Mouse (Mus musculus) gastrocnemius, adult 18-20 months (tissue): Measurements from ENCODE around the gene Cdhr1. TPM values are rescaled to one million over a fixed set of nuclear protein-coding genes. Genes with fewer than 3 reads are reported as not detected.
"Not testable (repeated sequence)": the region's sequence is repeated elsewhere in the genome, so short reads cannot be mapped to it uniquely, and the experiment has no call there.

Source experiments
- DNase-seq: peaks from one replicate; pipeline ENCODE4 v3.0.0; 2021; ENCODE audit warnings: low spot score
- long read RNA-seq, 2 experiments: library from polyadenylated mRNA; stranded (forward); transcript quantifications; one replicate each; pipeline ENCODE4 v2.0.0; 2021
- total RNA-seq, 2 experiments: library from RNA; stranded (reverse); gene quantifications; 2 replicates each; pipeline ENCODE4 v1.2.3; 2021

Gene Cdhr1
- total RNA-seq: not detected
- long read RNA-seq, experiment 1: 0 reads
- long read RNA-seq, experiment 2: 0 reads

DNA sequence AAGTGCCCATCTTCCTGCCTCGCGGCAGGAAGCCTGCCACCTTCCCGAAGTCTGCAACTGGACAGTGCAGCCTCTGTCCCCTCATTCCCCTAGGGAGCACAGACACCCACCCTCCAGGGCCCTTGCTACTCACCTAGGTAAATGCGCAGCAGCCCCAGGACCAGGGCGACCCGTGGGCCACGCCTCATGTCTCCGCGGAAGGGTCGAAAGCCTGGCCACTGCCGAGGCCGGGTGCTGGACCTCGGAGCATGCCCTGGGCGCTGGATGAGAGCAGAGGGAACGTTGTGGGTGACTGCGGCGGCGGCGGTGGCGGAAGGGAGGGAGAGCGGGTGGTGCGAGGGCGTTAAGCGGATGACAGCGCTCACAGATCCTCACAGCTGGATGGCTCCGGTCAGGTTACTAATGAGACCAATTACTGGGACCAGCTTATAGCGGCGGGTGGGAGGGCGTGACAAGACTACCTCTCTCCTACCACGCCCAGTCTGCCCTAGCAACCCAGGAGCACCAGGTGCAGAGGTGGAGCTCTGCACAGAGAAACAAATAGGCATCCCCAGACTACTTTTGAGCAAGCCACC lies at the start of gene Cdhr1:
Gene Cdhr1, minus strand, starts transcription at position 392 of the 575 bp plus-strand sequence.
- no peak for DNase-seq

DNA sequence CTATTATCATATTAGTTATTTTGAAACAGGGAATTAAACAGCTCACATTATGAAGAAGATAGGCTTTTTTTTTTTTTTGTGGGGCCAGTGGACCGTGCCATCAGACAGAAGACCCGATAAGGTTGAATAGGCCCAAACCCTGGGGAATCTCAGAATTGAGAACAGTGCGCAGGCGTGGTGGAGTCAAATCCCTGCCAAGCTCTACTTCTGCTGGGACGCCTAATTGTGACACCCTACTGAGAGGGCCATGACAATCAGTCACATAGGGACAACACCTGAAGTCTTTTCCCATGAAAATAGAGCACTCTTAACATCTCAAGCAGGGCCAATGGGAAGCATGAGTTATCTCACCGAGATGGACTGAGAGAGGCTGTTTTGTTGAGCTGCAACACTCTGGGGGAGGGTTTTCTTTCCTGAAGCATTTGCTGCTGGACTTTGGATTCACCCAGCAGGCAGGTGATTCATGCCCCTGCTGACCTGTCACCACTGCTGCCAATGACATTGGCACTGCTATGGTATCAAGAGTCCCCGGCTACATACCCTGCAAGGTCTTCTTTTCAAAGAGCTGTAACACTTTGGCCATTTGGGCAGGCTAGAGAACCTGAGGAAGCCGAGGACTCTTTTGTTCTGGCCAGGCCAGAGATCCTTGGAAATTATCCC lies 41.0 kb upstream of the Cdhr1 start:
- no peak for DNase-seq

DNA sequence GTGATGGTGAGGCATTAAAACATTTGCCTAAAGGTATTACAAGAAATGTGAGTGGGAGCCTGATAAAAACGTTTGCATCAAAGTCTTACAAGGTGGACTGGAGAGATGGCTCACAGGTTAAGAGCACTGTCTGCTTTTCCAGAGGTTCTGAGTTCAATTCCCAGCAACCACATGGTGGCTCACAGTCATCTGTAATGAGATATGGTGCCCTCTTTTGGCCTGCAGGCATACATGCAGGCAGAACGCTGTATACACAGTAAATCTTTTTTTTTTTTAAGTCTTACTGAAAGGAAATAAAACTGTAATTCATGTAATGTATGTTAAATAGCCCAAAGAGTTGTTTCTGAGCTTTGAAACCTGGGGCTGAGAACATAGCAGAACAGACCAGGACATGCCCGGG lies 39.4 kb upstream of the Cdhr1 start:
- DNase-seq: not testable (repeated sequence)

DNA sequence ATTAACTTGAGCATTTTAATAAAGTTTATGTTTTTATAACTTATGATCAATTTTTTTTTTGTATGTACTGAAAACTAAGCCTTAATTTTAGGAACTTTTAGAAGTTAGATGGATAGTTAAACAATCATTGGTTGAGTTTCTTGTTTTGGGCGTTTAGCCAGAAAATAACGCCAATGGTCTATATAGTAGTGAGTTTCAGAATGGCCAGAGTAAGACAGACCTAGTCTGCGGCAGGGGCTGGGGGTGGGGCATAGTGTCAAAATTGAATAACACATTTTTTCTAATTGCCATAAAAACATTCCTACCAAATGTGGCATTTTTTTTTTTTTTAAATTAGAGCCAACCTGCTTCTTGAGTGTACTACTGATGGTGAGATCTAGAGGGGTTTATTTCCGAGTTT lies 38.0 kb upstream of the Cdhr1 start:
- no peak for DNase-seq

DNA sequence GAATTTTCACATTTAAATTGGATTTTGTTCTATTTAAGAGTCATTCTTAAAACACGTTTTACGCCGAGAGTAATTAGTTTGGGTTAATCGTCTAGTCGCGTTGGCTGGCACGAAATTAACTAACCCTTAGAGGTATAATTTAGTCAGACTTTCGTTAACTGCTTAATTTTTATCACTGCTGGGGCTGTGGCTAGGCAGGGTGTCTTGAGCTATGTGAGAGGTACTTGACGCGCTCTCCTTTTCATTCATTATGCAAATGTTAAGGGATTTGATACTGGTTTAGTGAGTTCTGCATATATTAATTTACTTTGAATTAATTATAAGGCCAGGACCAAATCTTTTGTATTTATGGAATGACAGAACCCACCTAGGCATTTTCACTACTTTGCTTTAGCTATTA lies 37.5 kb upstream of the Cdhr1 start:
- DNase-seq: no peak

DNA sequence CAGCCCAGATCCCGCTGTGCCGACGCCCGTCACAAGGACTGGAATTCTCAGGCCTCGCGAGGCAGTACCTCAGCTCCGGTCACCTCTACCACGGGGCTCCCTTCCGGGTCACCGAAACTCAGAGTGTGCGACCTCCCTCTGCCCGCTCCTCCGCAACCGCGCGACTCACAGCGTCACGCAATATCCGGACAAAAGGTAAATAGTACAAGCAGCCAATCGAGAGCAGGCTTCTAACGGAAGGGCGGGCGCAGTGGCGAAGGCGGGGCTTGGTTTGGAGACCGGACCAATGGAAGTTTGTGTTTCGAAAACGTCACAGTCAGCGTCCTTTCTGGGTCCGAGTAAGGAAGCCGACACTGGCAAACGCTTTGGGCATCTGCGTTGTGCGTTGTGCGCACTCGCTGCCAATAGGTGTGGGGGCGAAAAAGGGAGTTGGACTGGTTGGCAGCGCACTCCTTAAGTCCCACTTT lies 37.0 kb upstream of the Cdhr1 start, which contains the start of gene Ghitm:
Gene Ghitm, minus strand, starts transcription at position 146 of the 467 bp plus-strand sequence.
- peak; percentile 98 for DNase-seq

DNA sequence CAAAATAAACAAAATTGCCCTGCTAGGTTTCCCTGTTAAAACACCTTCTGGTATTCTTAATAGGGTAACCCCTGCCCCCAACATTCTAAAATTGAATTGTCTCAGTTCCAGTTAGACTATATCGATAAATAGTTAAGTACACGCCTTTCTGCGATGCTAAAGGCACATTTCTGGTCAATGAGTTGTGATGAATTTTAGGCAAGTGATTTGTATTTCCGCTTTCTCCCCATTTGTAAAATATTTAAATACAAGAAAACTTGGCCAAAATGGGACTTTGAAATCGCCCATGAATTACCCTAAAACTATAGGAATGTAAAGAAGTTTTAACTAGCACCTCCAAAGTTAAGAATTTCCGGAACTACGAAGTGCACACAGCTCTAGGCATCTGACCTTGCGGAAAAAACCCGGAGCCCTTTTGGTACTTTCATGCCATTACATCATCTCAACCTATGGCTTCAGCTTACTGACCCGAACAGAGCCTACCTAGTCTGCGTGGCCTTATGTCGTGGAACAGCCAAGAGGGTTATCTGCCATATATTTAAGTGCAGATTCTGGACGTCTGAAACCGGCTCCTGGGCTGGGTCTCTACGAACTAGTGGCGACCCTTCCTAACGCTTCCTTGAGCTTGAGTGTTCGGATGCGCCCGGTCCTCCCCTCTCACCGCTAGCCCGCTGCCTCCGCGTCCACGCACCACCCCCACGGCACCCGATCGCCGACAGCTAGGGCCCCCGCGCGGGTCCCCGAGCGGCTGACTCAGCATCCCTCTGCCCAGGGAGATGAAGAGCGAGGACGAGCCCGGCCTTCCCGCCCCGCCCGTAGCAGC lies 36.4 kb upstream of the Cdhr1 start:
- DNase-seq: no peak

DNA sequence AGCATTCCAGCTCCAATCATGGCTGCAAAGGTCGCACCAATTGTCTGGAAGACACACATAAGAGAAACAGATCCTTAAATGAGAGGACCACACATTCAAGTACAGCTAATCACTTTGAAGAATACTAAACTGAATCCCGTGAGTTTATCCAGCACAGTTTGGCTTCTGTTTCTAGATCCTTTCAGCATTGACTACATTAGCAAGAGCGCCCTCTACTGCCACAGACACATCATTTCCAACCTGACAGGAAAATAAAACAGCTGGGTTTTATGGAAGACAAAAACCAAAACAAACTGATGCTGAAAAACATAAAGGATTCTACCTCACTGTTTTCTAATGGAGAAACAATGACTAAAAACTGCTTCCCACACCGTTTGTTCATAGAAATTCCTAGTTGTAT lies 29.5 kb upstream of the Cdhr1 start:
- DNase-seq: no peak

DNA sequence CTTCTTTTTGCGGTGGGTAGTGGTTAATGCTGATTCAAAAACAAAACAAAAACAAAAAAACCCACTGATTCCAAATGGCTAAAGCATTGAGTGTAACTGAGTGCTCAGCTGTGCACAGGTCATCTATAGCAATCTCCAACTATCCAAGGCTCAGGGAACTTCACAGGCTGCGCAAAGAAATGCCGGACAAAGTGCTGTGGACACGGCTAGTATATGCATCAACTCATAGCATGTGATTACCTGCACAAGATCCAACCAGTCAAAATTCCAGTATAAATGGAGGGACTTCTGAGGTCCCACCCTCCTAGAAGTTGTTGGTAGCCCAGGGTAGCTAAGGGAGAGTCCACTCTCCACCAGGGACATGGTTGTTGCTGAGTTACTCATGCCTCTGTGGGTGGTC lies 21.1 kb upstream of the Cdhr1 start:
- DNase-seq: no peak

DNA sequence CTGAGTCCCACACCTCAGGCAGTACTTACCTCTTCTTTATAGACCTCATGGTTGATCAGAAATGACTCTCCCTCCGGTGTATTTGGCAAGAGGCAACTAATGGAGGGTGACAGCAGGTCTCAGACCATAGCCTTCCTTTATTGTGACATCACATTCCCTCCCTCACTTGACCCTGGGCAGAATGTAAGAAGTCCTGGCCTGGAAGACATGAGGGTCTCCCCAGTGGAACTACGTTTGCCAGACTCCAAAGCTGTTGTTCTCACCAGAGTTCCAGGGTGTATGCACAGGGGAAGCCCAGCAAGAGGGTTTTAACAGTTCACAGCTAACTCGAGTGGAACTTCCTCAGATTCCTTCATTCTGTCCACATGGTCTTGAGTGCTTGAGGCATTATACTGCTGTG lies 15.8 kb upstream of the Cdhr1 start, which contains the start of gene 2610528A11Rik:
Gene 2610528A11Rik, minus strand, starts transcription at position 101 of the 400 bp plus-strand sequence.
- no peak for DNase-seq

DNA sequence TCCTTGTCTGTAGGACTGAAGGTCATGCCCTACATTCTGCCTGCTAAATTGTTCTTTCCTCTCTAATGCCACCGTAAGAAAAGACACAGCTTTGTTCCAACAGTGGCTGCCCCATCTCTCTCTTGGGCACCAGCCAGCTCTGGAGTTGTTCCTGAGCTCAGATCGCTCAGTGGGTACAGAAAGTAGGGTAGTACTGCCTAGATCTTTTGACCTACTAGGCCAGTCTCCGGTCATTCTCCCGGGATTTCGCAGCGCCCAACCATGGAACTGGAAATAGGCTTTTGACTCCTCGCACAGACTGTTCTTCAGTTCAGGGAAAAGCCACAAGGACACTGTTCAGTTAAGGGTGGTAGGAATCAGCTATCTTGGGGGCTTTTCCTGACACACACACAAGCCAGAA lies 14.8 kb upstream of the Cdhr1 start:
- DNase-seq: no peak

DNA sequence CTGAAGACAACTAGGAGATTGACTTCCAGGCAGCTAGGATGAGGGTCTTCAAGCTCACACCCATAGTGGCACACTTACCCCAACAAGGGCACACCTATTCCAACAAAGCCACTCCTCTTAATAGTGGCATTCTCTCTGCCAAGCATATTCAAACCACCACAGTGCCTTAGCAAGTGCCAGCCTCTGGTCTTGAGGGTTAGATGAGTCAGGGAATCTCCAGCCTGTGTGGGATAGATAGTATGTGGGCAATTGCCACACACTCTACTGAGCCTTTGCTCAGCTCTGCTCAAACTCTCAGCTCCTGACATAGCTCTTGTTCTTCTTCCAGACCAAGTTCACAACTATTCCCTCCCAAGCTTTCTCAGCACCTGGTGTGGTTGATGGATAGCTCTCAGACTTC lies 13.2 kb upstream of the Cdhr1 start:
- no peak for DNase-seq

DNA sequence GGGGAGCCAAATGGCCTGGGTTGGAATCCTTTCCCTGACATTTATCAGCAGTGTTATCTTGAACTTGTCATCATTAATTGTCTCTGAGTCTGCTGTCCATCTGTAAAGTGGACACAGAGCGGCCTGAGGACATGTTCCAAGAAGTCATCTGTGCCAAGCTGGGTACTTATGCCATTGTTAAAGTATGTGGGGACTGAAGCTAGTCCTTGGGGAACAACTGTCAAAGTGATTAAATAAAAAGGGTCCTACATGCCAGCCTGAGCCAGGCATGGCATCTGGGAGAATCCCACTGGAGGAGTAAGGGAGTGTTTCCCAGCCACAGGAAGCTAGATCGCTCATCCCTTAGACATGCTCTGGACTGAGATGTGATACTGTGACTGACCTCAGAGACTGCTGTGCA lies 12.3 kb upstream of the Cdhr1 start:
- DNase-seq: no peak

DNA sequence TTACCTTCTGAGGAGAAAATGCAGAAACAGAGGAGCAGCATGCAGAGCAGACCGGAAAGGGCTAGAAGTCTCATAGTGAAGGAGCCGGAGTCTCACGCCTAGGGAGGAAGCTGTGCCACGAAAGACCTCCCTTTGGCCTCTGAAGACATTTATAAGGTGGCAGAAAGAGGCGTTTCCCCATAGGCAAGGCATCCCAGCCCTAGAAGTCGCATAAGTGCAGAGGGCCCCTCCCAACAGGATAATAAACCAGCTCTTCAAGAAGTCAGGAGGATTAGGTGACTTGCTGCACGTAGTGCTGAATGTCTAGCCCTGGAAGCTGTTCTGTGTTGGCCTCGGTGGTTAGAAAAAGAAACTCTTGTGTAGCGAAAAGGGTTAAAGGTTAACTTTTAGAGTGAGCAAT lies 11.8 kb upstream of the Cdhr1 start:
- DNase-seq: no peak

DNA sequence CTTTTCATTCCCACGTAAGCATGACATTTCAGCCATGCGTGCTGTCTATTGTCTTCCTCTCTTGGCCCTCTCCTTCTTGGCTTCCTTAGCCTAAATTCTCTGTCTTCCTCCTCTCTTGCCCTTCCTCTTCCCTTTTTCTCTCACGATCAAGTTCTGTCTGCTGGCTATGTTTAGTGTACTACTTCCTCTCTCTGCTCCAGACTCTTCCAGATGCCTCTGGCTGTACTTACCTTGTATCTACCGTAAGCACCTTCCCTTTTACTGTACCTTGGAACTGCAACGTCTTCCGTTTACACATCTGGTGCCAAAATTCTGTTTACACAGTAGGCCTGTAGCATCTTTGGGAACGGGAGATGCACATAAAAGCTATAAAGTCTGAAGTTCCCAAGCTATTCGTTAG lies 11.3 kb upstream of the Cdhr1 start:
- no peak for DNase-seq

DNA sequence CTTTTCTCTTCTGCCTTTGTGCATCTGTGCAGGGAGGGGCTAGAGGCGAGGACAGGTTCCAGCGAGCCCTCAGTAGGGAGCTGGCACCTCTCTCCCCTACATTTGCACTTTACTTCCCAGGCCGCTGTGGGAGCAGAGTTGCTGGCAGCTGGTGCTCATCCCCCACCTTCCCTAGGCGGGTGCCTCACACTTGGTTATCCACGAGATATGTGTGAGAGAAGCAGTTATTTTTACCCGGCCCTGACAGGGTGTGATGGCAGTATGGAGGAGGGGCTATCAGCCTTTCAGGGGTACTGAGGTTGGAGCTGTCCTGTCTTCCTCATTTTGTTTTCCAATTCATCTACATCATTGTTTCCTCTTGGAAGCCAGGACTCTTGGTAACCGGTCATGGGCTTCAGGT lies 7.7 kb upstream of the Cdhr1 start:
- no peak for DNase-seq

DNA sequence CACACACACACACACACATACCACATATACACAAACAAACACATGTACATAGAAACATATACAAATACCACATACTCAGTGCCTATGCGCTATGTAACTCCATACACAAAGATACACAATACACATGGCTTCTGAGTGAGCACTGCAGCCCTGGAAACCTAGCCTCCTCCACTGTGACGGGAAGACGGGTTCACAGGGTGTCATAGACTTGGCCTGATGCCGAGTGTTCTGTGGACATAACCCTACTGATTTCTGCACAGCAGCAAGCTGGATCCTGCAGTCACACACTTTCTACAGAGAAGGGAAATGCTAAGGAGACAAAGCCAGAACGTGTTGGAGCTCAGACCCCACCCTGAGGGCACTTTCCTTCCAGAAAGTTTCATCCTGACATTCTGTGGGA lies 6.6 kb upstream of the Cdhr1 start:
- DNase-seq: no peak

DNA sequence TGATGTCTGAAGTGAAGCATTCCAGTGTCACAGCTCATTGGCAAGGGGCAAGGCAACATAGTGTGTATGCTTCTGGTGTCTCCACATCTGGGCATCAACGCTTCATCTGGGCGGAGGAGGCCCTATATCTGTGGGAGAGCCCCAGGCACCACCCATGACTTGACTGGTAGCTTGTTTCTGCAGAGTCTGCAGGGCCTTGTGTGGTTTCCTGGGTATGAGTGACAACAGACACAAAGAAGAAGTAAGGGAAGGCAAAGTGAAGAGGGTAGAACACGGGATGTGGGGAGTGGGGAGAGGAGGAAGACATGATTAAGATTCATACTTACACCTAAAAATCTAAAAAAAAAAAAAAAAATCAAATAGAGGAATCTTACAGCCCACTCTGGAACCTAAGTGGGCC lies 4.3 kb upstream of the Cdhr1 start:
- no peak for DNase-seq

DNA sequence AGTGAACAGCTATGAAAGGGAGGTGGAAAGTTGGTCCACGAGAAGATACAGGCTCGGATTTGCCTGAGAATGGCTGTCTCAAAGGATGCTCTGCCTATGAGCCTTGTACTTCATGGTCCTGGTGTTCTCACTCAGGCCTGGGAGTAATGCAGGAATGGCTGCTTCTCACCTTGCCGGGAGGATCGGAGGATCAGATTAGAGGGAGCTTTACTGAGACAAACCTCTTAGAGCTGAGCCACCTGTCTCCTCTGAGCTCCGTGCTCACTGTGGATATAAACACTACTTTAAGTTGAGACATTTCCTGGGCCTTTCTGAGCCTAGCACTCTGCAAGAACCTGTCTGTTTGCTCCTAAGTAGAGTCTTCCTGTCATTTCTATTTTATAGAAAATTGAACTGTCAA lies 3.4 kb upstream of the Cdhr1 start:
- DNase-seq: no peak

DNA sequence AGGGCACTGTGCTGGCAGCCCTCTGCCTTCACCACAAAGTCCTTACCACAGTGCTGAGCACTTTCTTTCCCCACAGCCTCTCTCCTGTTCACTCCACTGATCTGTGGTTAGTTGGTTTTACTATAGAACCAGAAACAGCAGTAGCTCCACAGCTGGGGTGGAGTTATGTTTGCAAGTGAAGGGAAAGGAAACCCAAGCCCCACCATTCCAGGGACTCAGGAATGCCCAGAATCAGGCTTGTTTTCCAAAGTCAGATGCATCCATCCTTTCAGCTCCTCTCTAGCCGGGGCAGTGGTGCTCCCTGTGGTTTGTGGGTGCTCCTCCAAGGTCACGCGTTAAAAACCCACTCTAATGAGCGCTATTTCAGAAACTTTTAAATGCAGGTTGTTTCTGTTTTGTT lies 2.6 kb downstream of the Cdhr1 start:
- no peak for DNase-seq

DNA sequence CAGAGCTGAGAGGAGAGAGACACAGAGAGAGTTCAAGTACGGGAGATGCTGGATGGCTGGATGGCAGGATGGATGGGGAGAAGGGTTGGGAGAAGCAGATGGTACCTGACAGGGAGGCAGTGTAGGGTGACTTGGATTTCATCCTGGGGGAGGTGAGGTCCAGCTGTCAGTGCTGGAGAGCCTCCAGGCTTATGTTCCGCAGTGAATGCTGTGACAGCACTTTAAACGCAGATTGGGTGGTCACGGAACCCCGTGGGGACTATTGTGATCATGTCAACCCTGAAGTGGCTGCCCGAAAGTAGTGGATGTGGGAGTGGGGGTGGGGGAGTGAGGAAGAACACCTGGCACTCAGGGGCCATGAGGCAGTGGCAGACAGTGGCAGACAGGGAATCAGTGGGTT lies 3.7 kb downstream of the Cdhr1 start:
- no peak for DNase-seq

DNA sequence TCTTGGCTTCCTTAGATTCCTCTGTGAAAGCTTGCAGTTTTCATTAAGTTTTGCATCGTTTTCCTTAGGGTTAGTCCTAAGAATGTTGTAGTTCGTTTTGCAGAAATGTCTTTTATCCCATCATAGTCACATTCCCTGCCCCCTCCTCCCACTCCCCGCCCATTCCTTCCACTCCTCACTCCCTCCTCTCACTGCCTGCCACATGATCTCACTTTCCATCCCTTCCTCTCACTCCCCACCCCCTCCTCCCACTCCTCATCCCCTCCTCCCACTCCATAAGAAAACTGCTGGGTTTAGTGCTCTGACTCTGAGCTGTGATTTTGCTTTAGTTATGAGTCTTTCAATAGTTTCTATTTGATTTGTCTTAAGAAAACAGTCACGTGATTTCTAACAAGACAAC lies 14.4 kb downstream of the Cdhr1 start:
- no peak for DNase-seq

DNA sequence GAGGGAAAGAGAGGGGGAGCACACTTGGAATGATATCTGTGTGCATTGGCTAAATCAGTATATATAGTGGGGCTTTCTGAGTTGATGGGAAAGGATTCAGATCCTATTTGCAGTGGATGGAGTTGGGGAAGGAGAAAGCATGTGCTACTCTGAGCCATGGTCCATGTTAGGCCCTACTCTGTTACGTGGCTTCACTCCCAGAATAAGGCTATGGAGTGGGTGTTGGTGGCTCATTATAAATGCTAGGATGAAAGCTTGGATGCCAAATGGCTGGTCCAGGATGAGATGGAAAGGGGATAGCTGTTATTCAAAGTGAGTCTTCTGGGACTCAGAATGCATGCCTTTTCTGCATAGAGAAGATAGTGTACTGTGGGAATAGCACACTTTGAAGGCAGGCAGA lies 17.4 kb downstream of the Cdhr1 start:
- no peak for DNase-seq
